Mouse (Mus musculus) hindbrain, embryonic 11.5 days (tissue): ENCODE results near the gene Fam177a. TPM values are rescaled to one million over a fixed set of nuclear protein-coding genes. Genes with fewer than 3 reads are reported as not detected.
"Not testable (repeated sequence)": the region's sequence is repeated elsewhere in the genome, so short reads cannot be mapped to it uniquely, and the experiment has no call there.

Source experiments
- ATAC-seq: fragments of 200-750 bp; cut with Nextera tagmentation; 2 replicates; pipeline ENCODE4 v1.8.0; 2017; ENCODE audit warnings: mild to moderate bottlenecking, moderate TSS enrichment, moderate library complexity; ENCODE audit not compliant: low FRiP score
- DNase-seq: peaks from one replicate; pipeline ENCODE4 v3.0.0-alpha.2; 2015; ENCODE audit warnings: low spot score
- H3K27ac ChIP-seq: fragments of 300-500 bp; sonication (generic); 2 replicates; pipeline ENCODE4 v1.5.1; 2014; ENCODE audit warnings: mild to moderate bottlenecking, low read depth, low read length
- H3K27me3 ChIP-seq: fragments of 300-500 bp; sonication (generic); 2 replicates; pipeline ENCODE4 v1.6.1; 2014; ENCODE audit warnings: mild to moderate bottlenecking, low read length, moderate library complexity, mixed read lengths; ENCODE audit not compliant: control insufficient read depth, insufficient read depth
- H3K36me3 ChIP-seq: fragments of 300-500 bp; sonication (generic); 2 replicates; pipeline ENCODE4 v1.6.1; 2014; ENCODE audit warnings: mild to moderate bottlenecking, low read length, moderate library complexity, mixed read lengths; ENCODE audit not compliant: control insufficient read depth, insufficient read depth
- H3K4me1 ChIP-seq: fragments of 300-500 bp; sonication (generic); replicated peaks from 2 replicates; pipeline ENCODE4 v1.6.1; 2014; ENCODE audit warnings: low read length, mixed read lengths; ENCODE audit not compliant: control insufficient read depth, insufficient read depth
- H3K4me2 ChIP-seq: fragments of 300-500 bp; sonication (generic); replicated peaks from 2 replicates; pipeline ENCODE4 v1.6.1; 2014; ENCODE audit warnings: mild to moderate bottlenecking, low read depth, low read length
- H3K4me3 ChIP-seq: fragments of 300-500 bp; sonication (generic); 2 replicates; pipeline ENCODE4 v1.5.1; 2014; ENCODE audit warnings: low read depth, low read length
- H3K9ac ChIP-seq: fragments of 300-500 bp; sonication (generic); 2 replicates; pipeline ENCODE4 v1.6.1; 2014; ENCODE audit warnings: low read depth, low read length
- H3K9me3 ChIP-seq: fragments of 300-500 bp; sonication (generic); 2 replicates; pipeline ENCODE4 v1.6.1; 2016; ENCODE audit warnings: low read length; ENCODE audit not compliant: control insufficient read depth
- WGBS: fragments of 180-500 bp; shearing (Covaris S2); extraction: QIAGEN DNeasy Blood & Tissue Kit; methylation state at CpG from one replicate; pipeline ENCODE4 v1.1.7; 2014; 5-methylcytosine and 5-hydroxymethylcytosine counted together
- polyA plus RNA-seq: library from polyadenylated mRNA; unstranded; fragments of >200 nt; fragmentation: Nextera tagmentation; extraction: Ambion mirVana; gene quantifications from 2 replicates; pipeline ENCODE4 v1.2.1, GENCODE M21; 2014

Fam177a gene
- polyA plus RNA-seq, 1 experiment from 2014 or later: 10.3 TPM

- H3K9me3 ChIP-seq, DNase-seq, H3K27me3 ChIP-seq, H3K4me2 ChIP-seq, H3K9ac ChIP-seq, H3K4me1 ChIP-seq, H3K27ac ChIP-seq, ATAC-seq, H3K36me3 ChIP-seq, H3K4me3 ChIP-seq: not testable (repeated sequence)
- WGBS: no CpG with 5 or more reads among the region's 6 CpGs
Observed at GRCm38 (mm10) chr12:55137859-55138258, 13.6 kb downstream of the Fam177a start.

GRCm38 (mm10) chr12:55154559-55155448, 30.5 kb downstream of the Fam177a start, which contains the start of gene Srp54b:
Srp54b (plus strand) TSS chr12:55155104.
- not testable (repeated sequence) for H3K4me1 ChIP-seq, H3K4me2 ChIP-seq, H3K27me3 ChIP-seq, H3K9me3 ChIP-seq, DNase-seq, H3K36me3 ChIP-seq, H3K27ac ChIP-seq, H3K9ac ChIP-seq, H3K4me3 ChIP-seq
- peak; percentile 99 for ATAC-seq
- WGBS: no CpG with 5 or more reads among the region's 57 CpGs

- not testable (repeated sequence) for H3K4me1 ChIP-seq, H3K9ac ChIP-seq, H3K4me3 ChIP-seq, H3K4me2 ChIP-seq, H3K27ac ChIP-seq, DNase-seq, H3K36me3 ChIP-seq, H3K9me3 ChIP-seq, H3K27me3 ChIP-seq
- WGBS: 0% methylated on average over 8 of the region's 24 CpGs
- peak; percentile 48; the same call in 1 of the 2 replicates for ATAC-seq
Observed at GRCm38 (mm10) chr12:55155449-55155783, 31.1 kb downstream of the Fam177a start.

DNA sequence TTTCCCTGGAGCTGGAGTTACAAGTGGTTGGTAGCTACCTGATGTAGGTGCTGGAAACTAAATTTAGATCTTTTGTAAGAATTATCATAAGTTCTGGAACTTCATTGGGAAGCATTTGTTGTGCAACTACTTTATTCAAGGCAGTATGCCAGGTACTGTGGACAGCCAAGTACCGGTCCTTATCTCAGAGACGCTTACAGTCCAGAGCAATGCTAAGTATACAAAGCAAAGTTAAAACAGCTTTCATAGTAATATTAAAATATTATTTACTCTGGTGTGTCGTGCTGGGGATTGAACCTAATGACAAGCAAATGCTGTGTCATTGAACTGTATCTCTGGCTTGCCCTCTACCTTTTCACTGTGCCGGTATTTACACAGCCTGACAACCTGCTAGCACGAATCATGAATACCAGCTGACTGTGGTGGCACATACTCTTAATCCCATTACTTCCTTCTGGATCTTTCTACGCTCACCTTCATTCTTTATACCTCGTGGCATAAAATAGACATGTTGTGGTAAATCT, 42.8 kb downstream of the Fam177a start:
- ATAC-seq: not testable (repeated sequence)

GRCm38 (mm10) chr12:55187686-55188085, 63.4 kb downstream of the Fam177a start:
- not testable (repeated sequence) for H3K27me3 ChIP-seq, H3K36me3 ChIP-seq, ATAC-seq, H3K9me3 ChIP-seq, H3K4me2 ChIP-seq, H3K4me1 ChIP-seq, DNase-seq, H3K4me3 ChIP-seq, H3K27ac ChIP-seq, H3K9ac ChIP-seq
- WGBS: no CpG with 5 or more reads among the region's 8 CpGs

More for the DNA sequence above, 42.8 kb downstream of the Fam177a start:
- not testable (repeated sequence) for H3K9ac ChIP-seq, H3K4me2 ChIP-seq, H3K36me3 ChIP-seq, H3K4me3 ChIP-seq, H3K27ac ChIP-seq, DNase-seq, H3K27me3 ChIP-seq, H3K4me1 ChIP-seq, H3K9me3 ChIP-seq
- WGBS: no CpG with 5 or more reads among the region's 7 CpGs

DNA sequence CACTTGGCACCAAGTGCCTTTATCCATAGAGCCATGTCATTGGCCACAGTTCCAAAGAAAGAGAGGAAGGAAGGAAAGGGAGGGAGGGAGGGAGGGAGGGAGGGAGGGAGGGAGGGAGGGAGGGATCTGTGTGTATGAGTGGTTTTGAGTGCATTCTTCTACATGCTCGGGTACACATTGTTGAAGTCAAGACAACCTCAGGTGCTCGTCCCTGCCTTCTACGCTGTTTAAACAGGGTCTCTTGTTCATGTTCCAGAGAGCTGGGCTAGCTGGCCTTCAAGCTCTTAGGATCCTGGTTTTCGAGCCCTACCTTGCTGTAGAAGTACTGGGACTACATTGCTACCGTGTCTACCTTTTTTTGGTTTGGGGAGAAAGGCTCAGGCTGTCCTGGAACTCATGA, 64.9 kb downstream of the Fam177a start:
- H3K9ac ChIP-seq, H3K9me3 ChIP-seq, H3K36me3 ChIP-seq, H3K27me3 ChIP-seq, H3K27ac ChIP-seq, ATAC-seq, H3K4me2 ChIP-seq, H3K4me3 ChIP-seq, H3K4me1 ChIP-seq, DNase-seq: not testable (repeated sequence)
- no CpG with 5 or more reads among the region's 5 CpGs for WGBS

Other genes starting within 250 kb of the Fam177a start
- not detected in 2 replicates for gene Gm20403, start 137.9 kb upstream of the Fam177a start, polyA plus RNA-seq
- gene Baz1a, start 110.1 kb upstream of the Fam177a start, polyA plus RNA-seq: 29.0 and 42.1 TPM in 2 replicates
- gene 2700097O09Rik, start 44.4 kb upstream of the Fam177a start, polyA plus RNA-seq: 33.0 and 35.3 TPM in 2 replicates
- gene Srp54a, start 44.2 kb upstream of the Fam177a start, polyA plus RNA-seq: 173 and 182 TPM in 2 replicates
- 59.1 TPM in 2 replicates for gene Srp54b, start 30.6 kb downstream of the Fam177a start, polyA plus RNA-seq
- gene 1700047I17Rik2, start 75.1 kb downstream of the Fam177a start, polyA plus RNA-seq: 10.9 TPM in 1 of 2 replicates, not detected in the other
- 75.1 and 80.6 TPM in 2 replicates for gene Srp54c, start 105.7 kb downstream of the Fam177a start, polyA plus RNA-seq
- gene 1110008L16Rik, start 175.1 kb downstream of the Fam177a start, polyA plus RNA-seq: 18.1 and 20.0 TPM in 2 replicates
- gene Ppp2r3c, start 178.5 kb downstream of the Fam177a start, polyA plus RNA-seq: 33.6 and 34.5 TPM in 2 replicates